Mouse (Mus musculus): ENCODE data around the gene Steap3.
"Not testable (repeated sequence)": the region's sequence is repeated elsewhere in the genome, so short reads cannot be mapped to it uniquely, and the experiment has no call there.

Steap3 gene

GRCm38 (mm10) chr1:120272605-120273004, at the start of gene Steap3:
Gene Steap3, minus strand, starts transcription at chr1:120272705.
- DNase-seq (ENCODE audit: low spot score): no peak

GRCm38 (mm10) chr1:120321270-120322021, 48.9 kb upstream of the Steap3 start:
- DNase-seq (ENCODE audit: low spot score): no peak

DNA sequence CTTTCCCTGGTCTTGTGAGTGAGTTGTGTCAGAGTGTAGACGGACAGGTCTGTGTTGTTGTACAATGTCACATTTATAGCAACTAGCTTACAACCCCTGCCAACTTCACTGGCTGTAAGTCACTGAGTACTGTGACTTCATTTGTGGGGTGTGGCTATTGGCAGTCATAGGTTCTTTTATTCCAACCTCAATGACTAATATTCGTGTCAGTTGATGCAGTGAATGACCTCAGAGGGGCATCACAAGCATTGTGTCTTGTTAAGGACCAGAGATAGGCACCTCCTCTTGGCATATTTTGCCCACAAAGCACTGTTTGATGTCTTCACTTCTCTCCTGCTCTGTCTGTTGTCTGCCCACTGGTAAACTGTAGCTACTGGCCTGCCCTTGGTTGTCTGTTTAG, 33.3 kb upstream of the Steap3 start:
- DNase-seq (ENCODE audit: low spot score): no peak

GRCm38 (mm10) chr1:120296936-120297335, 24.4 kb upstream of the Steap3 start:
- DNase-seq (ENCODE audit: low spot score): no peak

DNA sequence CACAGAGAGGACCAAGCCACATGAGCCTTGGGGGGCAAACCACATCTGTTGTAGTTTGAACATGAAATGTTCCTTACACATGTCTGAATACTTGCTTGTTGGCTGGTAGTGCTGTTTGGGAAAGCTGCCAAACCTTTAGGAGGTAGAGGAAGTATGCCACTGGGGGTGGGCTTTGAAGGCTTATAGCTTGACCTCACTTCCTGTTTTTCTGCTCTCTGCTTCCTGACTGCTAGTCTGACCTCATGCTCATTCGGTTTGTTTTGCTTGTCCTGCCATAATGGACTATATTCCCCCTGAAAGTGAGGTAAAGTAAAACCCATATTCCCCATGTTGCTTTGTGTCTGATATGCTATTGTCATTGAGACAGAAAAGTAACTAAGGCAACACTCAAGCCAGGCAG, 21.3 kb upstream of the Steap3 start:
- no peak for DNase-seq (ENCODE audit: low spot score)

- DNase-seq (ENCODE audit: low spot score): no peak
These were observed 19.2 kb upstream of the Steap3 start for GRCm38 (mm10) chr1:120291709-120292108.

GRCm38 (mm10) chr1:120289843-120290242, 17.3 kb upstream of the Steap3 start:
- no peak for DNase-seq (ENCODE audit: low spot score)

DNA sequence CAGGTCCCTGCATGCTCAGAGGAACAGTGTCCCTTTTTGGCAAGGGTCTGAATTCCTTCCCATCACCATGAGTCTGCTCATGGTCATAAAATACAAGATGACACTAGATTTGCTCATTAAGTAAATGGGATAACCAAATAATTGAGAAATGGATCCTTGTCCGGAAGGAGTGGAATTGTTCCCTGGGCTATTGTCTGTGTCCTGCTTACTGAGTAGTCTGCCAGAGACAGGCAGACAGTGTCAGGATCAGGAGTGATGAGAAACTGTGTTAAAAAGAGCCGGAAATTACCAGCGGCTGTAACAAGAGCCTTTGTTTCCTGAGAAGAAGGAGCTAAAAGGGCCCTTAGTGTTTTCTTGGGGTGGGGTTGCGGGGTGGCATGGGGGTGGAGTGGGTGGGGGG, 15.2 kb upstream of the Steap3 start:
- DNase-seq (ENCODE audit: low spot score): peak; percentile 49

GRCm38 (mm10) chr1:120276058-120276457, 3.6 kb upstream of the Steap3 start:
- DNase-seq (ENCODE audit: low spot score): not testable (repeated sequence)

GRCm38 (mm10) chr1:120275224-120275623, 2.7 kb upstream of the Steap3 start:
- no peak for DNase-seq (ENCODE audit: low spot score)

- DNase-seq (ENCODE audit: low spot score): no peak
These were observed 1.6 kb downstream of the Steap3 start for GRCm38 (mm10) chr1:120270882-120271281.

DNA sequence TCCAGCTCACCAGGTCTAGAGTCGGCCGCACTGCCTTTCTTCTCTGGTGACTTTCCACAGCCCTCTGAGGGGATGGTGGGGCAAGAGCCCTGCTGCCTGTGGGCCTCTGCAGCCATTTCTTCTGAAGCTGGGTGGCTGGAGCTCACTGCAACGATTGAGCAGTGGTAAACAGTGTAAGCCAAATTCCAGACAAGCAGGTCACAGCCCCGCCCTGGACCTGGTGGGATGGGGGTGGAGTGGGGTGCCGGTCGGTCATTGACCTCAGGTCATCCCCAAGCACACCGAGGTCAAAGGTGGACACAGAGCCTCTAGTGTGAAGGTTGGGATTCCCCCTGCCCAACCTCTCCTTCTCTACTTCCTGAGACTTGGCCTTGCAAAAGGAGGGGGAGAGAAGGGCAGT, 2.4 kb downstream of the Steap3 start:
- DNase-seq (ENCODE audit: low spot score): no peak

DNA sequence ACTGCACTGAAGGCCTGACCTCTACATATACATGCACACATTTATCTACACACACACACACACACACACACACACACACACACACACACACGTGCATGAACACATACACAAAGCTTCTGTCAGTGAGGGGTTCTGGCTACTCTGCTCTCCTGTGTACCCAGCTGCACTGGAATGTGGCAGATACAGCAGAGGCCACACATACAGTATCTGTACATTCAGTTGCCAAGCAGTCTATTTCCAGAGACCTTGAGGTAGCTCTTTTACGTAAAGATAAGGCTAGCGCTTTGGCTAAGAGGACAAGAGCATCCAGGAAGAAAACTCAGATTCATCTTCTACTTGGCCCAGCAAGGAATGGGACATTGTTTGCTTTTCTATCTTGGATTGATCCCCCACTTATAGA, 4.9 kb downstream of the Steap3 start:
- DNase-seq (ENCODE audit: low spot score): no peak

DNA sequence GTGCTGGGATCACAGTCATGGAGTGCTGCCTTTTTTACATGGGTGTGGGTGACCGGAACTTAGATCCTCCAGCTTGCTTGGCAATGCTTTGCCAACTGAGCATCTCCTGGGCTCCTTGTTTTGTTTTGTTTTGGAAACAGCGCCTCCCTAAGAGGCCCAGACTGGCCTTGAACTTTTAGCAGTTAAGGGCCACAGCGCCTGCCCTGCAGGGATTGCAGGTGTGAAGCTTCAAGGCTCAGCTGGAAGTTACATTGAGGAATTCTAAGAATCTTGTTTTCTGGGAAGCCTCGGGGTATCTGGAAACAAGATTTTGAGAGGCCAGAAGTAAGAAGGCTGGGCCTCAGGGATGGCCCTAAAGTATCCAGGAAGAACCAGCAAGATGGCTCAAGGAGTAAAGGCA, 6.0 kb downstream of the Steap3 start:
- no peak for DNase-seq (ENCODE audit: low spot score)

DNA sequence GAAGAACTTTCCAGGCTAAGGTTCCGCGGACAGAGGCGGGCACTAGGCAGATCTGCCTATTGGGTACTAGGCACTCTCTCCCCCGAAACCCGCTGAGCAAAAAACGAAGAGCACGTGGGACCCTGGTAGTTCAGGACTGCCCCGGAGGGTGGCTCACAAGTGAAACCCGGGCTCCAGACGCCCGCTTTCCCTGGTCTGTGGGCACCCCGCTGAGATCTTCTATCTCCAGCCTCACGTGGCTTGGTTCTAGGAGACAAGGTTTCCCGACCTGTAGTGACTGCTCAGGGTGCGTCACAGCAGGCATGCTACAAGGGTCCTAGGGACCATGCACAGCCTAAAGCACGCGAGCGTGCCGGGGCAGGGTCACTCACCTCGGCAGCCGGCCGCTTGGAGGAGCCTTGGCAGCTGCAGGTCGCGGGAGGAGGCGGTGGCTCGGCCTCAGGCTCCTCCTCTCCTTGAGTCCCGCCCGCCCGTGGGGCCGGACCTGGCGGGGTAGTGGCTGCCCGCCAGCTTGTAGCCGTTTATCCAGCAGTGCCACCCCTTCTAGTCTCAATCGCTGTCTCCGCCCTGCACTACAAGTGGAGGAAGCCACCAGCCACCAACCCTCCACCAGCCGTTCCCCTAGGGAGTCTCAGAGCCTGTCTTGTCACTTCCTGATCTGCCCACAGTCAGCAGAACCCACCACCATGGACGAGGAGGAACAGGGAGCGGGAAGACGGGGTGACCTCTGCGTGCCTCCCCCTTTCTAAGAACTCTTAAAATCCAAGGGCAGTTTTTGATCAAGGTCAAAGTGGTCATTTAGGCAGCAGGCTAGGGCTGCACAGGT, 7.4 kb downstream of the Steap3 start:
- peak; percentile 75 for DNase-seq (ENCODE audit: low spot score)

DNA sequence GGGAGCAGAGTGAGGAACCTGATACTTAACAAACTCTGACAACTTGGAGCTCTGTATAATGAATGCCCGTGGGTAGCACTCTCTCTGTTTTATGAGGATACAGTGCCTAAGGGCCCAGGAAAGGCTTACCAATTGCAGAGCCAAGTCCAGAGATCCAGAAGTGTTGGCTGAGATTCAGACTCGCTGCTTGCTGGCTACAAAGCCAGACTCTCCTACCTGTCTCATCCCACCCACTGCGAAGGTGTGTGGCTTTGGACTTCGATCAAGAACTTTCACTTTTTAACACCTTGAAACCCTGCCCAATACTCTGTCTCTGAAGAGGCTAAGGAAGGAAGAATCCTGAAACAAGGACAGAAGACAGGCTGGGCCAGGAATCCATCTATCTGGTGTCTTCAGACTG, 9.3 kb downstream of the Steap3 start:
- no peak for DNase-seq (ENCODE audit: low spot score)

GRCm38 (mm10) chr1:120261166-120261565, 11.3 kb downstream of the Steap3 start:
- DNase-seq (ENCODE audit: low spot score): no peak

- DNase-seq (ENCODE audit: low spot score): no peak
These were observed 13.3 kb downstream of the Steap3 start for GRCm38 (mm10) chr1:120259249-120259648.

GRCm38 (mm10) chr1:120258744-120259143, 13.8 kb downstream of the Steap3 start:
- DNase-seq (ENCODE audit: low spot score): no peak

DNA sequence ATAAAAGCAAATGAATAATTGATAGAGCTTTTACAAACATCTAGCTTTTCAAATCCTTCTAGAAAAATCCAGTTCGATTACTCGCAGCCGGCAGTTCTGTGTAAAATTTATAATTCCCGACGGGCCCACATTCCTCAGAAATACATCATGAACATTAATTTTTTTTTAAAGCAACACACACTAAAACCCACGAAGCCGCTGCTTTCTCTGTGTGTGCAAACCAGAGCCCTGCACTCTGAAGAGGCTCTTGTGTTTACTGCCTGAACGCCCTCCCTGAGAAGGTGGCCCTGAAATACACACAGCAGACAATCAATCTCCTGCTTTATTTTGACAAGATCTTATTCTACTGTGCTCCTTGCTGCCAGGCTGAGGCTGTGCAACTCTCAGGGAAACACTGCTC, 14.3 kb downstream of the Steap3 start:
- peak; percentile 12 for DNase-seq (ENCODE audit: low spot score)

DNA sequence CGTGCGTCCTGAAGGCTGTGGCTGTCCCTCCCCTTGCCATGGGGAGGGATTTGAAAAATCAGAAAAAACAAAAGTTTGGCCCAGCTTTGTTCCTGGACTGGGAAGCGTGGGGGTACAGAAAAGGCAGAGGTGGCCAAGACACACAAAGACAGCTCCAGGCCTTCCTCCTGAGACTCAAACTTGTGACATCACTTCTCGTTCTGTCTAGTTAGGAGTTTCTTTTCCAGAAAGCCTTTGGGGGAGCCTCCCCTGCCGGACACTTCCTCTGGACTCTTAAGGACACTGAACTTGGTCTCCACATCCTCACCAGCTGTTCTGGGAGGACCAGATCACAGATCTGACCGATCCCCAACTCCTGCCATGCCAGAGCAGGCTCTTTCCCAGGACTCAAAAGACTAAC, 18.8 kb downstream of the Steap3 start:
- no peak for DNase-seq (ENCODE audit: low spot score)

DNA sequence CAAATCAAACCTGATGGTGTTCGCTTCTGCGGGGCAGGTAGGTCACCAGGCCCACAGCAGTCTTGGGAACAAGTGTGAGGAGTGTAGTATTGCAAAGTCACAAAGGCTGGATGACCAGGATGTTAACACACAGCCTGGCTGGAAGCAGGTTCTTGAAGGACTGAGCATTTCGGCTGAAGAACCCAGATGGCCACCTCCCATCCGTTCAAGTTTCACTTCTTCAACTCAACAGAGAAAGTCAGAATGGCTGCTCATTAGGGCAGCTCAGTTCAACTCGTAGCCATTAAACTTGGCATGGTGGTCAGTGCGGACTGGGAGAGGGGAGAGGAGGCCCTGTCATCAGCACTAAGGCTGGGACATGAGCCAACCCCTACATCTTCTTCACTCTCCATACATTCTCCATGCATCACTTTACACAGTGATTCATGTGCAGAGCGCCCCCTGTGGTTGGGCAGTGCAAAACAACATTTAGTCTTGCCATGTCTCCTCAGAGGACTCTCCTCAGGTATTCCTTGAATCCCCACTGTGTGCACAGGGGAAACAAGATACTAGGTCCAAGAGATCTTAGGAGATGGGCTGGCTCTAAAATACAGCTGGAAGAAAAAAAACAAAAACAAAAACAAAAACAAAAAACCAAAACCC, 19.9 kb downstream of the Steap3 start:
- no peak for DNase-seq (ENCODE audit: low spot score)

DNA sequence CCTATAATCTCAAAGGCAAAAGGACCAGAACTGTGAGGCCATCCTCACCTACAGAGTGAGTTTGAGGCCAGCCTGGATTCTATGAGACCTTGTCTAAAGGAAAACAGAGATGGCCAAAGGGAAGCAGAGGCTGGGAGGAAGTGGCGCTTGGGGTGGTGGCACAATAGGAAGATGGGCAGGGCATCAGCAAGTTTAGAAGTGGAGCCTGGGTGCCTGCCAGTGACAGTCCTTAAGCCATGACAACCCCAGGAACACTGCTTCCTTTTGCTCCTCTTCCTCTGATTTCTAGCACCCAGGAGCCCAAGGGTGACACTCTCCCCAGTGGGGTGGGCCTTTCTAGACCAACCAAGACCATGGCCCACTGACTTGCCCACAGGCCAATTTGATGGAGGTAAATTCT, 21.3 kb downstream of the Steap3 start:
- no peak for DNase-seq (ENCODE audit: low spot score)
